Mouse (Mus musculus) lung, postnatal 36 days (tissue): Measurements from ENCODE around the gene Prkar2b.

ENCODE experiments used
- DNase-seq: peaks from one replicate; pipeline ENCODE4 v3.0.0; 2022; ENCODE audit warnings: mixed read lengths

The Prkar2b gene

DNA sequence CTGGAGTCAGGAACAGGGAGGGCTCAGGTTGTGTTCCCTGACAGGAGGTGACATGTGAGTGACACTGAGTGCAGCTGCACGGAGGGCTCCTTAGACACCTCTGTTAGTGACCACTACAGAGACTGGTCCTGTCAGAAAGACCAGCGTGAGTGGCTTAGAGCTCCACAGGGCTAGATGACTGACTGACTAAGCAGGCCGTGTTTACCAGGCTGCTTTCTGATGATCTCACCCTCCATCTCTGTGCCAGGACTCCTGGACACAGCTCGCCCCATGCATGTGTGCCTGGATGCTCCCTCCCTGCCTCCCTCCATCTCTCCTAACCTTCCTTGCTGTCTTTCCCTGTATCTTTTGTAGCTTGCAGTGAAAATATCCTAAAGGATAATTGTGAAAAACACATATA is 147.5 kb downstream of the Prkar2b start:
- peak; percentile 39 for DNase-seq

DNA sequence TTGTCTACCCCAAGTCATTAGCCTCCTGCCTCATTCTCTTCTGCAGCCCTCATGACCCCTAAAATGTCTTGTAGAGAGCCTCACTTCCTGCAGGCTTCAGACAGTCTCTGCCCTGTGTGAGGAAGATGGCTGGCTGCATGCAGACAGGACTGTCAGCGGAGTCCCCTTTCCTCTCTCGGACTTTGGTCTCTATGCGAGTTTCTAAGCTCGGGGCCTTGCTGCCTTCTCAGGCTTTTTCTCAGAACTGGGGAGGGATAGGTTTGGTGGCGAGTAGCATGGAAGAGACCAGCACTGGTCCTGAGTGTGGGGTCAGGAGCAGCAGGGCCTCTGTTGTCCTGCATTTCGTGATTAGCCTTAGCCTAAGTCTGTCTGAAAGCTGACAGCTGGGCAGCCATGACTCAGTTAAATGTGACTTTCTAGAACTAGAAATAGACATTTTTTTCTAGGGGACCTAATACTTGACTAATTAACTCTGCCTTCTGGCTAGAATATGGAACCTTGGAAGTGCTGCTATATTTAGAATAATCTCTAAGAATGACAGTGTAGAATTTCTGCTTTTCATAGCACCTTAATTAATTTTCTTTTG is 148.0 kb downstream of the Prkar2b start:
- no peak for DNase-seq
